Mouse (Mus musculus) kidney, adult 2 months (tissue): Measurements from ENCODE around the gene P3h3. TPM values are rescaled to one million over a fixed set of nuclear protein-coding genes. Genes with fewer than 3 reads are reported as not detected.

Experiments
- DNase-seq: peaks from one replicate; pipeline ENCODE4 v3.0.0; 2021
- H3K27ac ChIP-seq: fragments of 200-500 bp; 2 replicates; pipeline ENCODE4 v1.5.1; 2012; ENCODE audit warnings: low read depth, low read length, control low read depth, inconsistent platforms; ENCODE audit not compliant: insufficient read depth
- H3K27me3 ChIP-seq: fragments of 200-500 bp; replicated peaks from 2 replicates; pipeline ENCODE4 v1.6.1; 2012; ENCODE audit warnings: mild to moderate bottlenecking, moderate library complexity, low read length, inconsistent platforms; ENCODE audit not compliant: control insufficient read depth, insufficient read depth
- H3K36me3 ChIP-seq: fragments of 200-500 bp; 2 replicates; pipeline ENCODE4 v1.6.1; 2012; ENCODE audit warnings: mild to moderate bottlenecking, moderate library complexity, low read length, inconsistent platforms; ENCODE audit not compliant: control insufficient read depth, insufficient read depth
- H3K4me1 ChIP-seq: fragments of 200-500 bp; 2 replicates; pipeline ENCODE4 v1.6.1; 2011; ENCODE audit warnings: low read length; ENCODE audit not compliant: control insufficient read depth, insufficient read depth
- H3K4me3 ChIP-seq: fragments of 200-500 bp; 2 replicates; pipeline ENCODE4 v1.5.1; 2011; ENCODE audit warnings: mild to moderate bottlenecking, low read depth, low read length, control low read depth; ENCODE audit not compliant: insufficient read depth
- CTCF ChIP-seq: fragments of 200-500 bp; conservative IDR thresholded peaks from 2 replicates; pipeline ENCODE4 v1.5.1; 2011; ENCODE audit warnings: low read depth, mild to moderate bottlenecking, control low read depth, low read length, moderate library complexity, mixed read lengths; ENCODE audit not compliant: insufficient read depth, insufficient read length
- POLR2A ChIP-seq: fragments of 200-500 bp; IDR thresholded peaks from one replicate; pipeline ENCODE4 v1.6.1; 2011; ENCODE audit warnings: low read depth, low read length, control low read depth
- WGBS: fragments of 180-500 bp; shearing (Covaris S2); methylation state at CpG from one replicate; pipeline ENCODE4 v1.1.7; 2018; 5-methylcytosine and 5-hydroxymethylcytosine counted together
- polyA plus RNA-seq: library from polyadenylated mRNA; depleted of rRNA; stranded (reverse); fragments of >200 nt; gene quantifications from 2 replicates; pipeline ENCODE4 v1.2.3, GENCODE M21; 2012

Gene P3h3
- polyA plus RNA-seq, 1 experiment, result 15.8 TPM

DNA sequence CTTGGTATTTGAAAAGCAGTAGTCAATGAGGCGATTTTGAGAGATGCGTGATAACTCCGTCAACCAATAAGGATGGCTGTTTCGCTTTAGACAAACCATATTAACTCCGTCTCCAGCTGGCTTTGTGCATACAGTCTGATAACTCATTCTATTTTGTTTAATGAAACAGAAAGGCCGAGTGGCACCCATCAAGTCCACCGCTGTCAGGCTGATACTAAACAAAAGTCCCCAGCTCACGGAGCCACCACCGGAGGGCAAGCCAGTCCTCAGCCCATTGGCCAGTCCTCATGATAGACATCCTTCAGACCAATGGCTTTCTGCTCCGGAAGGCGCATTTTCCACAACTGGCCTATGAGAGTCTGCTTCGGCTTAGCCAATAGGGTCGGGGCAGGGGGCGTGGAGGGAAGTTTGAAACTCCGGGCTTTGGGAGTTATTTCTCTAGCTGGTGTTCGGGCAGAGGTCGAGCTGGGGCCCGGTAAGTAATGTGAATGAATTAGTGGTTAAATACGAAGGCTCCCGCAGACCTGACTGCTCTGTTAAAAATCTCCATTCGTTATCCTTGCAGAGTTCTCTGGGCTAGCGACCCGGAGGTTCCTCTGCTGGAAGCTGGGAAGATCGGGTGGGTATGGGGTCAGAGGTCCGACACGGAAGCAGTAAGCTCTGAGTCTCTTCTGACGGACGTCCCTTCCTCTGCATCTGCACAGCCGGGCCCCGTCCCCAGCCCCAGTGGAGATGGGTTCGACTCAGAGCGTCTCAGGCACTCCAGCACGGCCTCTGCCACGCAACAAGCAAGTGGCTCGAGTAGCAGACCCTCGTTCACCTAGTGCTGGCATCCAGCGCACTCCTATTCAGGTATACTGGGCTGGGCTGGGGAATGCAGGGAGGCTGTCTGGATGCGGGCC, 27.5 kb downstream of the P3h3 start:
- H3K27me3 ChIP-seq, result no peaks in the 10 kb centered on the region
- H3K36me3 ChIP-seq, result no peaks in the 10 kb centered on the region
- H3K4me1 ChIP-seq, result no peaks in the 10 kb centered on the region
- H3K27ac ChIP-seq, result peak overlapping the region; percentile 66
- H3K4me3 ChIP-seq, result peak overlapping the region; percentile 50
- TF ChIP-seq CTCF, result 0 out of 2 replicates have a peak, but pooled peaks have one; percentile 10
- TF ChIP-seq POLR2A, result no peak
- peak; percentile 99 for DNase-seq
- under 1% methylated on average over 38 of the region's 38 CpGs for WGBS

DNA sequence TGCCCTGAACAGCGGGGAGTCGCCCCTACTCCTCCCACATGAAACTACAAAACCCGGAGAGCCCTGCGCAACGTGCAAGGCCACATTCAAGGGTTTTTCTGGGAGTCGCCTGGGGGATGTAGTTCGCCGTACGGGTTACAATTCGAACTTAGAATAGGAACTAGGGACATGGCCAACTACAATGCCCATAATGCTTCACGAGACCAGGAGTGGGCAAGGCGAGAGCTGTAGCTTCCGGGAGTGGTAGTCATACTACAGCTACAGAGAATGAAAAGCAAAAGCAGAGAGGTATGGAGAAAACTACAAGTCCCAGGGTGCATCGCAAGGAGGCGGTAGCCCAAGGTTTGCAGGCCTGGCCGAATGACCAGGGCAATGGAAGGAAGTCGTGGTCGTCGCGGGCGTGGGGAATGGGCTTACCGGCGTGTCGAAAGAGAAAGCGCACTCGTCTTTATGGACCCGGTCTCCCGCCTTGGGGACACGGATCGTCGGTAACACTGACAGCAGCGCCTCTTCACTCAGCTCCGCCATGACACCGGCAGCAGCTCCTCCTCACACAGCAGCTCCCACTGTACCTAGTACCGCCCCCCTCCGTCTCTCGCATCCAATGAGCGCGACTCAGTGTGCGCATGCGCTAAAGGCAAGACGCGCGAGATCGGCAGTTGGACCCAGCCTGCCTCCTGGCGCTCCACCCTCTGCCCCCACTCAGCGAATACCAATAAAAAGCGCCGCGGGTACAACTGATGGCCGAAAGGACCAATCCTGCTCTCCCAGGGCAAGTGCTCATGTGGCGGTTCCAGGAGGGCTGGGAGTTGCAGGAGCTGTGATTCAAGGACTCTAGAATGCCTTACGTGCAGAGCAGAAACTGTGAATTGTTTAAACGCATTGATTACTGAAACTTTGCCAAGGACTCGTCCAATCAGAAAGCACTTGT, 28.4 kb downstream of the P3h3 start, which contains the start of the genes Usp5 and Cdca3:
Gene Usp5 (minus strand): TSS at position 617 of the 931 bp plus-strand sequence.
Gene Cdca3 (plus strand): TSS at position 680 of the 931 bp plus-strand sequence.
- H3K36me3 ChIP-seq, result no peaks in the 10 kb centered on the region
- WGBS, result under 1% methylated on average over 55 of the region's 55 CpGs
- H3K27ac ChIP-seq, result peak within 1 kb of the TSS; percentile 84
- H3K4me3 ChIP-seq, result peak within 1 kb of the TSS; percentile 72
- no peaks in the 10 kb centered on the region for H3K4me1 ChIP-seq
- no peak for TF ChIP-seq CTCF
- peak; percentile 45 for TF ChIP-seq POLR2A
- peak; percentile 100 for DNase-seq
- no peaks in the 10 kb centered on the region for H3K27me3 ChIP-seq

DNA sequence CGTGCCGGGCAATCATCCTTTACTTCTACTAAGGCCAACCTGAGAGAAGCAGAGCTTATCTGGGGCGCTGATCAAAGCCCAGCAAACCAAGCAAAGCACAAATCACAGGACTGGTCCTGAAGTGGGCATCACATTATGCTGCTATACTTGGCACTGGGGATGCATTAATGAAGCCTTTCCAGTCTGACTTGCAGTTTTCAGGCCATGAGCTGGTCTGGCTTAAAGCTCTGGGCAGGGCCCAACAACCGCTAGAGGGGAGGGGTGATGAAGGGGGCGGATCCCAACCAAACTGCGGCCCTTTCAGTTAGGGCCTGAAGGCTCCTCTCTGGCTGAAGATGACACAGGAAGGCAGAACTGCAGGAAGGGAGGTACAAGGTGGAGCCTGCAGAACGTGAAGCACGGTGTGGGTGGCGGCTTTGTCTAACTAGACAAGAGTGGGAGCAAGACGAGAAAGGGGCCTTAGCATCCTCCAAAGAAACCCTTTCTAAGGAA, 29.4 kb downstream of the P3h3 start:
- H3K27me3 ChIP-seq, result no peaks in the 10 kb centered on the region
- peaks cover 4% of the 10 kb centered on the region for H3K36me3 ChIP-seq
- H3K4me1 ChIP-seq, result no peaks in the 10 kb centered on the region
- WGBS, result 14% methylated on average over 10 of the region's 10 CpGs
- H3K4me3 ChIP-seq, result peak overlapping the region; percentile 44
- peak; percentile 69 for DNase-seq
- TF ChIP-seq CTCF, result no peak
- TF ChIP-seq POLR2A, result no peak
- no peak overlapping the region for H3K27ac ChIP-seq

DNA sequence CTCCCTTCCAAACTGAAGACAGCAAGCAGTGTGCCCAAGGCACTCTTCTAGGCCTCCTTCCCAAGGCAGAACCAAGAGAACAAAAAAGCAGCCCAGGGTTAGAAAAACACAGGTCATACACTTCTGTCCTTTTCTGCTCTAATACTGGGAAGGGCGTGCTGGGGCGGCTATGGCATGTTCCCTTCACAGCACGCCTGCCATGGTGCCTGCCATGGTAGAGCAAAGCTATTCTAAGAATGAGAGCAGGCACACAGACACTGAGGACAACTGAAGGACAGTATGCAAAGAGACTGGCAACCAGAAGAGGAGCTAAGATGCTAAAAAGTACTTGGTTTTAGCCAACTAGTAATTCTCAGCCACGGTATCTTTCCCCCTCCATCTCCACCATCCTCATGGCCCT, 35.5 kb downstream of the P3h3 start:
- Histone ChIP-seq H3K36me3 (peaks cover 8% of the 10 kb centered on the region), H3K27ac (no peak overlapping the region)

DNA sequence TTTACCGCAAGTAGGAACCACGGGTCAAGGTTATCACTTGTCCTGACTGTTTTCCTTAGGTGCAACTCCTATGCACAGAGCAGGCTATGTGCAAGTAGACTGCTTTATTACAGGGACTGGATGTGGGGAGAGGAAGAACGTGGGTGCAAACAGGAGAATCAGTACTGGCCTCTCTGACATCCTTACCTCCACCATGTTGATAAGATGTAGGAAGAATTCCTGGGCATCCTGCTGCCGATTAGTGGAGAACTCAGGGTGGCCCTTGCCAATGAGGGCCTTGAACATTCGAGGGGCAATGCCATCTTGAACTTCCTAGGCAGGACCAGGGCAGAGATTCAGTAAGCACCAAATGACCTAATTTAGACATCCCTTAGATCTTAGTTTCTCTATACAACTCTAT, 36.7 kb downstream of the P3h3 start:
- Histone ChIP-seq H3K4me1 (no peaks in the 10 kb centered on the region), H3K27ac (no peak overlapping the region), H3K27me3 (no peaks in the 10 kb centered on the region), H3K4me3 (no peak overlapping the region), H3K36me3 (peaks cover 8% of the 10 kb centered on the region)
- TF ChIP-seq POLR2A, result no peak
- no peak for DNase-seq
- WGBS, result 95% methylated on average over 5 of the region's 5 CpGs

More for the DNA sequence above, 35.5 kb downstream of the P3h3 start:
- TF ChIP-seq CTCF (no peak), POLR2A (no peak)
- Histone ChIP-seq H3K27me3 (no peaks in the 10 kb centered on the region), H3K4me1 (no peaks in the 10 kb centered on the region), H3K4me3 (no peak overlapping the region)
- no peak for DNase-seq
- WGBS, result 93% methylated on average over 4 of the region's 4 CpGs

DNA sequence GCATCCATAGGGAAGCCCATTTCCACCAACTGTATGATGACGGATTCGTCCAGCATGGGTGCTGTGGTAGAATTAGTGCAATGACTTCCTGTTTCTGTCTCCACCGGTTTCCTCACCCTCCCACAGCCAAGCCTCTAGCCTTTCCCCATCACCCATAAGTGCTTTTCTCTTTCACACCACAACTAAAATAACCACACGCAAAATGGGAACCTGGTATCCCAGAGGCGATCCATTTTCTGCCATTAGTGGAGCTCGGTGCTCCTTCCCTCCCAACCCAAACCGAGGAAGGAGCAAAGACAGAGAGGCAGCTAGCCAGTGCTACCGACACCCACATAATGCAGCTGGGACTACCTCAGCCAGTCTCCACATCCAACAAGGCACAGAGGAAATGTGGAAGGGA, 39.6 kb downstream of the P3h3 start:
- Histone ChIP-seq H3K27me3 (no peaks in the 10 kb centered on the region), H3K36me3 (peaks cover 4% of the 10 kb centered on the region), H3K4me3 (no peak overlapping the region), H3K27ac (no peak overlapping the region), H3K4me1 (peaks cover 5% of the 10 kb centered on the region)
- DNase-seq, result no peak
- WGBS, result 85% methylated on average over 8 of the region's 8 CpGs
- TF ChIP-seq POLR2A (no peak), CTCF (no peak)
